Mouse (Mus musculus): ENCODE data around the gene Lrrc8d. TPM values are rescaled to one million over a fixed set of nuclear protein-coding genes. Genes with fewer than 3 reads are reported as not detected.

Gene Lrrc8d
- total and polyA plus RNA-seq, 3 experiments: 11.4 to 258 (median 21.9) TPM

- TF ChIP-seq E2F4 (IDR thresholded peaks at IDR 0.05; ENCODE audit: borderline replicate concordance, low read depth, low read length): no peak
- no peak for TF ChIP-seq MAX (IDR thresholded peaks at IDR 0.05; ENCODE audit: low read length)
- TF ChIP-seq ZC3H11A (IDR thresholded peaks at IDR 0.05; ENCODE audit: low read depth, low read length): peak; percentile 98
- no peak for TF ChIP-seq MAFK (IDR thresholded peaks at IDR 0.05; ENCODE audit: borderline replicate concordance, low read depth, low read length)
These were observed 45.3 kb upstream of the Lrrc8d start (continued) for GRCm38 (mm10) chr5:105654237-105655063.

- TF ChIP-seq POLR2AphosphoS2 (IDR thresholded peaks at IDR 0.05; ENCODE audit: low read length) (no peak), BHLHE40 (IDR thresholded peaks at IDR 0.05; ENCODE audit: borderline replicate concordance, low read depth, low read length) (no peak), ZMIZ1 (IDR thresholded peaks at IDR 0.05; ENCODE audit: low read depth, low read length) (no peak), MYB (IDR thresholded peaks at IDR 0.05; ENCODE audit: low read depth, low read length) (no peak), MAX (IDR thresholded peaks at IDR 0.05; ENCODE audit: low read length) (no peak), MYC (IDR thresholded peaks at IDR 0.05; ENCODE audit: low read depth, low read length) (no peak), USF1 (IDR thresholded peaks at IDR 0.05; ENCODE audit: low read depth, low read length) (no peak), SMC3 (IDR thresholded peaks at IDR 0.05; ENCODE audit: low read depth, low read length) (no peak), ZKSCAN1 (IDR thresholded peaks at IDR 0.05; ENCODE audit: low read depth, low read length) (no peak), HCFC1 (IDR thresholded peaks at IDR 0.05; ENCODE audit: low read depth, low read length) (no peak), JUND (IDR thresholded peaks at IDR 0.05; ENCODE audit: low read depth, low read length) (no peak), ETS1 (IDR thresholded peaks at IDR 0.05; ENCODE audit: low read depth, low read length) (no peak), TBP (IDR thresholded peaks at IDR 0.05; ENCODE audit: low read depth, low read length) (no peak), UBTF (IDR thresholded peaks at IDR 0.05; ENCODE audit: borderline replicate concordance, insufficient read depth, low read depth, low read length) (no peak), E2F4 (IDR thresholded peaks at IDR 0.05; ENCODE audit: borderline replicate concordance, low read depth, low read length) (no peak), MXI1 (IDR thresholded peaks at IDR 0.05; ENCODE audit: low read depth, low read length) (no peak), RCOR1 (IDR thresholded peaks at IDR 0.05; ENCODE audit: low read depth, low read length) (no peak), USF2 (IDR thresholded peaks at IDR 0.05; ENCODE audit: borderline replicate concordance in 1 of 2, insufficient read depth in 1 of 2, low read depth in 1 of 2, low read length in 2 of 2) (no peak), MAZ (IDR thresholded peaks at IDR 0.05; ENCODE audit: low read depth, low read length) (no peak), MAFK (IDR thresholded peaks at IDR 0.05; ENCODE audit: borderline replicate concordance, low read depth, low read length) (no peak)
- H3K36me3 ChIP-seq (ENCODE audit: control insufficient read depth in 1 of 2, insufficient read depth in 2 of 2, low read length in 2 of 2): peaks cover 0 to 8% of the 10 kb centered on the region in 2 experiments; a peak in 2 of 4 replicates
- DNase-seq (ENCODE audit: low read depth, low spot score): no peak
- H3K9me3 ChIP-seq (replicated peaks; ENCODE audit: insufficient read depth, low read length): no peaks in the 10 kb centered on the region
- no peak overlapping the region for H3K9ac ChIP-seq (ENCODE audit: control insufficient read depth, low read depth, low read length, poor library complexity, severe bottlenecking)
- no peaks in the 10 kb centered on the region for H3K79me2 ChIP-seq (ENCODE audit: control insufficient read depth, insufficient read depth, low read length, poor library complexity)
- H3K27me3 ChIP-seq (ENCODE audit: control insufficient read depth in 1 of 2, insufficient read depth in 2 of 2, low read length in 2 of 2): no peaks in the 10 kb centered on the region
- no peak overlapping the region for H3K4me3 ChIP-seq (ENCODE audit: control insufficient read depth in 1 of 2, insufficient read depth in 1 of 2, low read depth in 2 of 2, low read length in 2 of 2)
- no peak overlapping the region for H3K27ac ChIP-seq (ENCODE audit: control insufficient read depth, low read depth, low read length)
- H3K4me1 ChIP-seq (ENCODE audit: control insufficient read depth in 1 of 2, insufficient read depth in 2 of 2, low read length in 2 of 2): peaks cover 5 to 20% of the 10 kb centered on the region in 2 experiments
These were observed 44.6 kb upstream of the Lrrc8d start for GRCm38 (mm10) chr5:105655100-105655734.

All from MEL (cell line).